Mouse (Mus musculus) testis, postnatal 10 days (tissue): ENCODE measurements around the gene Atp6v1d.

Experiments
- DNase-seq: peaks from one replicate; pipeline ENCODE4 v3.0.0; 2021; ENCODE audit warnings: low spot score

The Atp6v1d gene

GRCm38 (mm10) chr12:78794236-78794635 is 67.2 kb downstream of the Atp6v1d start:
- no peak for DNase-seq

DNA sequence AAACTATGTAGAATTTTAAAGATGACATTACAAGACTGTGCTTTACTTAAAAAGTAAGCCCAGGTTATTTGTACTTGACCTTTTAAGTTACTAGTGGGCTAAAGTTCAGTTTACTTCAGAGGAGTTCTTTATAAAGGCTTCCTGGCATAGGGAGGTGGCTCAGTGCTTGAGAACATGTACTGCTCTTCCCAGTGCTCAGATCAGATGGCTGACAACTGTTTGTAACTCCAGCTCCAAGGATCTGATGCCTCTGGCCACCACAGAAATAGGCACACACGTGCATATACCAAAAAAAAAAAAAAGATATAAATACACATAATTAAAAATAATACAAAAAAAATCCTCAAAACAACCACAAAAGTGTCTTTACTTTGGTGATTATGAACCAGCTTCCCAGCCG is 70.6 kb downstream of the Atp6v1d start:
- no peak for DNase-seq
